Comparison of ENCODE assay signal across 14 mouse cellular contexts in the genomic region with DNA sequence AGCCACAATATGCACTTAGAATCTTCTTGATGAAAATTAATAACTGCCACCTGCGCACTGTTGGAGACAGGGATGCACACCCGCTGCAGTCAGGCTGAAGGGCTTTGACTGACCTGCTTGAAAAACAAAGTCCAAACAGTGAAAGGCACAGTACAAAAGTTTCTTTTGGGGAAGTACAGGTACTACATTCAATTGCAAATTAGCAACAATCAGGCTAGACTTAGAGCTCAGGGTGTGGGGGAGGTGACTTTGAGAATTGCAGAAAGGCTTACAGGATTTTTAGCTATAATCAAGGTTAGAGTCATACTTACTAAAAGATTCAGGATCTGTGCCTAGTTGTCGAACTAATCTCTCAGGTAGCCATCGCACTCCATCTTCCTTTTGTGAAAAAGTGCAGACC.
"Had no signal": no experiment of that assay in that cellular context is flagged by ENCODE, and none has a peak within 500 bp of the region (broad histone marks: within the 10 kb centered on the region; RNA-seq: fewer than 3 reads in every experiment).

No protein-coding gene starts in this region.

- H3K9me3 ChIP-seq: midbrain, embryonic 13.5 days; midbrain, embryonic 15.5 days; neural tube, embryonic 12.5 days; stomach, embryonic 15.5 days had no signal

- H3K4me3 ChIP-seq: midbrain, embryonic 13.5 days; midbrain, embryonic 15.5 days; neural tube, embryonic 12.5 days; stomach, embryonic 15.5 days had no signal

- H3K4me1 ChIP-seq: midbrain, embryonic 13.5 days; midbrain, embryonic 15.5 days; neural tube, embryonic 12.5 days; stomach, embryonic 15.5 days had no signal

- H3K9ac ChIP-seq: lung, embryonic 14.5 days; midbrain, embryonic 13.5 days; midbrain, embryonic 15.5 days; neural tube, embryonic 12.5 days; stomach, embryonic 15.5 days had no signal

- DNase-seq: lung, adult 18-20 months; lung, embryonic 14.5 days; lung, postnatal 10 days; lung, postnatal 4 days; retina, postnatal 1 day; right cerebral cortex, adult 18-20 months; thymus, adult 2 months; thymus, postnatal 25 days; thymus, postnatal 4 days had no signal

- H3K27ac ChIP-seq: midbrain, embryonic 13.5 days; midbrain, embryonic 15.5 days; neural tube, embryonic 12.5 days; stomach, embryonic 15.5 days; stomach, postnatal 0 days had no signal

- ATAC-seq: midbrain, embryonic 13.5 days; midbrain, embryonic 15.5 days had no signal

- H3K36me3 ChIP-seq: midbrain, embryonic 13.5 days; midbrain, embryonic 15.5 days; neural tube, embryonic 12.5 days; stomach, embryonic 15.5 days had no signal
